Mouse (Mus musculus): ENCODE results near the gene 1190005I06Rik. TPM values are rescaled to one million over a fixed set of nuclear protein-coding genes. Genes with fewer than 3 reads are reported as not detected.

1190005I06Rik gene
- polyA plus RNA-seq, 1 experiment from 2014 or later = 3.1 TPM

GRCm38 (mm10) chr8:120607885-120608284 lies 39.5 kb downstream of the 1190005I06Rik start:
- Histone ChIP-seq H3K27ac (no peak overlapping the region), H3K27me3 (0 out of 2 replicates have a peak, but pooled peaks cover 8% of the 10 kb centered on the region), H3K4me3 (replicated peaks) (no peak overlapping the region), H3K36me3 (replicated peaks) (no peaks in the 10 kb centered on the region), H3K4me1 (peaks cover 6% of the 10 kb centered on the region), H3K9me3 (no peaks in the 10 kb centered on the region), H3K9ac (no peak overlapping the region), H3K4me2 (no peak overlapping the region)
- ATAC-seq (ENCODE audit: low FRiP score) = peak; percentile 61; the same call in 1 of the 2 replicates
- WGBS = 9% methylated on average over 7 of the region's 7 CpGs

GRCm38 (mm10) chr8:120607460-120607859 lies 40.0 kb downstream of the 1190005I06Rik start:
- H3K4me1 ChIP-seq = peaks cover 10% of the 10 kb centered on the region
- no peaks in the 10 kb centered on the region for H3K9me3 ChIP-seq
- ATAC-seq (ENCODE audit: low FRiP score) = peak; percentile 24; the same call in 1 of the 2 replicates
- H3K27me3 ChIP-seq = 0 out of 2 replicates have a peak, but pooled peaks cover 8% of the 10 kb centered on the region
- no peak overlapping the region for H3K9ac ChIP-seq
- 86% methylated on average over 9 of the region's 9 CpGs for WGBS
- H3K4me2 ChIP-seq = no peak overlapping the region
- no peak overlapping the region for H3K4me3 ChIP-seq (replicated peaks)
- H3K27ac ChIP-seq = no peak overlapping the region
- H3K36me3 ChIP-seq (replicated peaks) = no peaks in the 10 kb centered on the region

- ATAC-seq (ENCODE audit: low FRiP score) = peak; percentile 47; the same call in 1 of the 2 replicates
- WGBS = 35% methylated on average over 6 of the region's 6 CpGs
Measured at GRCm38 (mm10) chr8:120602672-120603071, 44.8 kb downstream of the 1190005I06Rik start.

GRCm38 (mm10) chr8:120599504-120599903 lies 47.9 kb downstream of the 1190005I06Rik start:
- H3K4me3 ChIP-seq (replicated peaks) = no peak overlapping the region
- peaks cover 21% of the 10 kb centered on the region; the same call in 1 of the 2 replicates for H3K27me3 ChIP-seq
- ATAC-seq (ENCODE audit: low FRiP score) = no peak
- WGBS = 52% methylated on average over 7 of the region's 7 CpGs
- H3K4me2 ChIP-seq = no peak overlapping the region
- H3K9me3 ChIP-seq = no peaks in the 10 kb centered on the region
- H3K27ac ChIP-seq = no peak overlapping the region
- no peaks in the 10 kb centered on the region for H3K36me3 ChIP-seq (replicated peaks)
- H3K9ac ChIP-seq = no peak overlapping the region
- H3K4me1 ChIP-seq = peaks cover 18% of the 10 kb centered on the region

More at GRCm38 (mm10) chr8:120602672-120603071, 44.8 kb downstream of the 1190005I06Rik start:
- Histone ChIP-seq H3K4me3 (replicated peaks) (no peak overlapping the region), H3K9me3 (no peaks in the 10 kb centered on the region), H3K27ac (peak overlapping the region; percentile 44), H3K9ac (no peak overlapping the region), H3K36me3 (replicated peaks) (no peaks in the 10 kb centered on the region), H3K27me3 (peaks cover 13% of the 10 kb centered on the region; the same call in 1 of the 2 replicates), H3K4me2 (0 out of 2 replicates have a peak overlapping the region, but pooled peaks have one; percentile 1), H3K4me1 (peaks cover 21% of the 10 kb centered on the region)

GRCm38 (mm10) chr8:120598579-120598978 lies 48.9 kb downstream of the 1190005I06Rik start:
- Histone ChIP-seq H3K4me3 (replicated peaks) (no peak overlapping the region), H3K9ac (no peak overlapping the region), H3K36me3 (replicated peaks) (no peaks in the 10 kb centered on the region), H3K27me3 (peaks cover 21% of the 10 kb centered on the region; the same call in 1 of the 2 replicates), H3K27ac (peak overlapping the region; percentile 46; the same call in 1 of the 2 replicates), H3K4me2 (peak overlapping the region; percentile 8; the same call in 1 of the 2 replicates), H3K9me3 (no peaks in the 10 kb centered on the region), H3K4me1 (peaks cover 18% of the 10 kb centered on the region)
- no peak; the same call in 1 of the 2 replicates for ATAC-seq (ENCODE audit: low FRiP score)
- 30% methylated on average over 24 of the region's 24 CpGs for WGBS

GRCm38 (mm10) chr8:120595963-120596362 lies 51.5 kb downstream of the 1190005I06Rik start:
- peaks cover 12% of the 10 kb centered on the region for H3K4me1 ChIP-seq
- WGBS = 11% methylated on average over 5 of the region's 5 CpGs
- no peak for ATAC-seq (ENCODE audit: low FRiP score)
- no peak overlapping the region for H3K9ac ChIP-seq
- H3K4me2 ChIP-seq = no peak overlapping the region
- no peak overlapping the region for H3K27ac ChIP-seq
- H3K36me3 ChIP-seq (replicated peaks) = no peaks in the 10 kb centered on the region
- H3K4me3 ChIP-seq (replicated peaks) = no peak overlapping the region
- H3K9me3 ChIP-seq = no peaks in the 10 kb centered on the region
- peaks cover 21% of the 10 kb centered on the region; the same call in 1 of the 2 replicates for H3K27me3 ChIP-seq

- Histone ChIP-seq H3K27me3 (peaks cover 21% of the 10 kb centered on the region; the same call in 1 of the 2 replicates), H3K9ac (no peak overlapping the region), H3K9me3 (no peaks in the 10 kb centered on the region), H3K4me2 (no peak overlapping the region), H3K36me3 (replicated peaks) (no peaks in the 10 kb centered on the region), H3K27ac (no peak overlapping the region), H3K4me3 (replicated peaks) (no peak overlapping the region), H3K4me1 (peaks cover 18% of the 10 kb centered on the region)
- ATAC-seq (ENCODE audit: low FRiP score) = no peak
- WGBS = 92% methylated on average over 5 of the region's 5 CpGs
Measured at GRCm38 (mm10) chr8:120594571-120594970, 52.9 kb downstream of the 1190005I06Rik start.

- no peak overlapping the region for H3K27ac ChIP-seq
- no peaks in the 10 kb centered on the region for H3K9me3 ChIP-seq
- H3K4me1 ChIP-seq = peaks cover 28% of the 10 kb centered on the region
- H3K4me2 ChIP-seq = no peak overlapping the region
- 79% methylated on average over 10 of the region's 10 CpGs for WGBS
- H3K9ac ChIP-seq = no peak overlapping the region
- H3K36me3 ChIP-seq (replicated peaks) = no peaks in the 10 kb centered on the region
- peaks cover 6% of the 10 kb centered on the region; the same call in 1 of the 2 replicates for H3K27me3 ChIP-seq
- H3K4me3 ChIP-seq (replicated peaks) = no peak overlapping the region
- ATAC-seq (ENCODE audit: low FRiP score) = no peak
Measured at GRCm38 (mm10) chr8:120591587-120592292, 55.7 kb downstream of the 1190005I06Rik start.

- Histone ChIP-seq H3K9me3 (no peaks in the 10 kb centered on the region), H3K27ac (no peak overlapping the region), H3K36me3 (replicated peaks) (peaks cover 5% of the 10 kb centered on the region; the same call in 1 of the 2 replicates), H3K4me3 (replicated peaks) (peak overlapping the region; percentile 43), H3K4me2 (peak overlapping the region; percentile 94), H3K27me3 (no peaks in the 10 kb centered on the region), H3K4me1 (peaks cover 28% of the 10 kb centered on the region), H3K9ac (peak overlapping the region; percentile 51)
- ATAC-seq (ENCODE audit: low FRiP score) = no peak
- WGBS = 52% methylated on average over 2 of the region's 2 CpGs
Measured at GRCm38 (mm10) chr8:120589921-120590320, 57.5 kb downstream of the 1190005I06Rik start.

- Histone ChIP-seq H3K9ac (peak within 1 kb of the TSS; percentile 71), H3K4me3 (replicated peaks) (peak within 1 kb of the TSS; percentile 65), H3K9me3 (no peaks in the 10 kb centered on the region), H3K4me1 (peaks cover 28% of the 10 kb centered on the region), H3K27me3 (no peaks in the 10 kb centered on the region), H3K36me3 (replicated peaks) (peaks cover 11% of the 10 kb centered on the region; the same call in 1 of the 2 replicates), H3K4me2 (peak within 1 kb of the TSS; percentile 94), H3K27ac (peak within 1 kb of the TSS; percentile 61)
- under 1% methylated on average over 67 of the region's 67 CpGs for WGBS
- ATAC-seq (ENCODE audit: low FRiP score) = peak; percentile 98
Measured at GRCm38 (mm10) chr8:120588908-120589771, 58.3 kb downstream of the 1190005I06Rik start, which contains the start of gene Gins2. Gins2 (minus strand) TSS chr8:120589304.

- no peak for ATAC-seq (ENCODE audit: low FRiP score)
- Histone ChIP-seq H3K27me3 (no peaks in the 10 kb centered on the region), H3K9me3 (no peaks in the 10 kb centered on the region), H3K4me3 (replicated peaks) (no peak overlapping the region), H3K36me3 (replicated peaks) (peaks cover 30% of the 10 kb centered on the region), H3K27ac (0 out of 2 replicates have a peak overlapping the region, but pooled peaks have one; percentile 25), H3K4me2 (no peak overlapping the region), H3K9ac (no peak overlapping the region), H3K4me1 (peaks cover 23% of the 10 kb centered on the region)
- 94% methylated on average over 10 of the region's 10 CpGs for WGBS
Measured at GRCm38 (mm10) chr8:120585521-120585920, 61.9 kb downstream of the 1190005I06Rik start.

GRCm38 (mm10) chr8:120581811-120582210 lies 65.6 kb downstream of the 1190005I06Rik start:
- Histone ChIP-seq H3K9me3 (no peaks in the 10 kb centered on the region), H3K27ac (peak overlapping the region; percentile 32; the same call in 1 of the 2 replicates), H3K4me2 (no peak overlapping the region), H3K27me3 (no peaks in the 10 kb centered on the region), H3K36me3 (replicated peaks) (peaks cover 66% of the 10 kb centered on the region), H3K4me1 (no peaks in the 10 kb centered on the region), H3K9ac (no peak overlapping the region), H3K4me3 (replicated peaks) (no peak overlapping the region)
- no peak for ATAC-seq (ENCODE audit: low FRiP score)
- WGBS = 95% methylated on average over 8 of the region's 8 CpGs

Measured in forebrain, embryonic 12.5 days (tissue).